Mouse (Mus musculus): ENCODE data around the gene Dchs2. TPM values are rescaled to one million over a fixed set of nuclear protein-coding genes. Genes with fewer than 3 reads are reported as not detected.

The Dchs2 gene
- polyA plus RNA-seq, 1 experiment from 2014 or later = 0.07 TPM

DNA sequence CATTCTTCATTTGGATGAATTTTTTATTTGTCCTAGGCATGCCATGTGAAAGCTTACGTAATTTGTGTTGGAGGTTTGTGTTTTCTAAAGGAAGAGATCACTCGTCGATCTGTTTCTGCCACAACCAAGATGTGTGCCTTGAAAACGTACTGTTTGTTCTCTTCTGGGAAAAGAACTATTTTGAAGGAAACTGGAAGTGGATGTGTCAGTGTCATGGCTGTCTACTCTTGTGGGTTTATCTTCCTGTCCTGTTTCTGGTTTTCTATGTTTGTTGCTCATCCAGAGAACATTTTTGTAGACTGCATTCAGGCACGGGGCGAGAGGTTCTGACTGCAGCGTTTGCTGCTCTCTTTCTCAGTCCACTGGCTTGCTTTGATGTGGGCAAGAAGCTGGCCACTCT lies 124.2 kb downstream of the Dchs2 start:
- no peak for ATAC-seq
- no peak overlapping the region for H3K4me2 ChIP-seq (replicated peaks; ENCODE audit: low read depth)
- H3K27me3 ChIP-seq (replicated peaks; ENCODE audit: control insufficient read depth, insufficient read depth, low read length) = no peaks in the 10 kb centered on the region
- WGBS = 65% methylated on average over 7 of the region's 7 CpGs
- H3K9me3 ChIP-seq (ENCODE audit: control insufficient read depth) = no peaks in the 10 kb centered on the region
- H3K9ac ChIP-seq (ENCODE audit: low read depth, low read length) = no peak overlapping the region
- no peaks in the 10 kb centered on the region for H3K36me3 ChIP-seq (ENCODE audit: control insufficient read depth, insufficient read depth)
- H3K4me1 ChIP-seq (replicated peaks; ENCODE audit: control insufficient read depth, insufficient read depth, low read length) = no peaks in the 10 kb centered on the region; the same call in 1 of the 2 replicates
- H3K4me3 ChIP-seq (ENCODE audit: low read depth, low read length) = no peak overlapping the region
- TF ChIP-seq CTCF (IDR thresholded peaks at IDR 0.05; ENCODE audit: low read depth) = no peak
- H3K27ac ChIP-seq (ENCODE audit: low read depth, low read length) = no peak overlapping the region

DNA sequence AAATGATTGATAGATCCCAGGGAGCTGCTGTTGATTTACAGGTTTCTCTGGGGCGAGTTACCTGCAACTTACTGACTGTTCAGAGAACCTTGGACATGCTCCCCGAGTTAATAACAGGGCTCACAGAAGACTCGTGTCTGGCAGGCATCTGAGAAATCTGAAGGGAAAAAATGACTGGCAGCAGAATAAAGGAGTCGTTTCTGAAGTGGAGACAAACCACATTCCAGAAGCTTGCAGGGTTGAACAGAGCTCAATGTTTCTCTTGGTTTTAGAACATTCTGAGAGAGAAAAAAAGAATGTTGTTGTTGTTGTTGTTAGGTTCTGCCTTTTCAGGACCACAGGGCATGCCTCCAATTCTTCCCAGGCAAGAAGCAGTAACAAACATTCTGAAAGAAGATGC lies 131.7 kb downstream of the Dchs2 start:
- Histone ChIP-seq H3K9ac (ENCODE audit: low read depth, low read length) (no peak overlapping the region), H3K27ac (ENCODE audit: low read depth, low read length) (no peak overlapping the region), H3K36me3 (ENCODE audit: control insufficient read depth, insufficient read depth) (no peaks in the 10 kb centered on the region), H3K27me3 (replicated peaks; ENCODE audit: control insufficient read depth, insufficient read depth, low read length) (no peaks in the 10 kb centered on the region), H3K4me3 (ENCODE audit: low read depth, low read length) (no peak overlapping the region), H3K4me2 (replicated peaks; ENCODE audit: low read depth) (no peak overlapping the region), H3K4me1 (replicated peaks; ENCODE audit: control insufficient read depth, insufficient read depth, low read length) (no peaks in the 10 kb centered on the region), H3K9me3 (ENCODE audit: control insufficient read depth) (no peaks in the 10 kb centered on the region)
- ATAC-seq = no peak
- TF ChIP-seq CTCF (IDR thresholded peaks at IDR 0.05; ENCODE audit: low read depth) = no peak
- 49% methylated on average over 4 of the region's 4 CpGs for WGBS

DNA sequence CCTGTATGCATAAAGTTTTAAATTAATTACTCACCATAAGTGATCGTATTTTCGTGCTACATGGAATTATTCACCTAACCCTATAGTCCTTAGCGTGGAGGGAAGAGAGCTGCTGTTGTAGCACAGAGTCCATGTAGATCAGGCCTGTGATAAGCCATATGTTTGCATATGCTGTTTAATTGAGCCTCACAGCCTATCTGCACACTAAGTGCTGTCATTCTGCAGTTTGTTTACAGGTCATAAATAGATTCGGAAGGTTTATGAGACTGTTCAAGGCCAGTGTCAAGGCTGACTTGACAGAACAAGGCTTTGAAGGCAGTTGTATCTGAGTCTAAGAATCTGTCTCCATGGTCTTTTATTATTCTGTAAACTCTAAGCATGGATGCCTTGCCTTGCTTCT lies 138.3 kb downstream of the Dchs2 start:
- Histone ChIP-seq H3K4me1 (replicated peaks; ENCODE audit: control insufficient read depth, insufficient read depth, low read length) (no peaks in the 10 kb centered on the region), H3K36me3 (ENCODE audit: control insufficient read depth, insufficient read depth) (no peaks in the 10 kb centered on the region), H3K27ac (ENCODE audit: low read depth, low read length) (no peak overlapping the region), H3K27me3 (replicated peaks; ENCODE audit: control insufficient read depth, insufficient read depth, low read length) (no peaks in the 10 kb centered on the region), H3K9me3 (ENCODE audit: control insufficient read depth) (no peaks in the 10 kb centered on the region), H3K9ac (ENCODE audit: low read depth, low read length) (no peak overlapping the region), H3K4me2 (replicated peaks; ENCODE audit: low read depth) (no peak overlapping the region), H3K4me3 (ENCODE audit: low read depth, low read length) (no peak overlapping the region)
- peak; percentile 88 for ATAC-seq
- TF ChIP-seq CTCF (IDR thresholded peaks at IDR 0.05; ENCODE audit: low read depth) = no peak
- 32% methylated on average over 4 of the region's 4 CpGs for WGBS

DNA sequence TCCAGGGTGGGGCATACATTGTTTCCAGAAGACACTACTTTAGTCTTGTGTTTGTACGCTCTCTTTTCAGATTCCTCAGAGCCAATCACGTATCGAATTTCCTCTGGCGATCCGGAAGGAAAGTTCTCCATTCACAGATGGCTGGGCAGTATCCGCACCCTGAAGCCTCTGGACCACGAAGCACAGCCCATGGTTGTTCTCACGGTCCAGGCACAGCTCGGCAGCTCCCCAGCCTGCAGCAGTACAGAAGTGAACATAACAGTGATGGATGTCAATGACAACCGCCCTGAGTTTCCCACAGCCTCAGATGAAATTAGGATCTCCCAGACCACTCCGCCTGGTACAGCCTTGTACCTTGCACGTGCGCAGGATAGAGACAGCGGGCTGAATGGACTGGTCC lies 142.5 kb downstream of the Dchs2 start:
- Histone ChIP-seq H3K4me2 (replicated peaks; ENCODE audit: low read depth) (no peak overlapping the region), H3K9me3 (ENCODE audit: control insufficient read depth) (no peaks in the 10 kb centered on the region), H3K9ac (ENCODE audit: low read depth, low read length) (no peak overlapping the region), H3K27ac (ENCODE audit: low read depth, low read length) (no peak overlapping the region), H3K4me3 (ENCODE audit: low read depth, low read length) (no peak overlapping the region), H3K36me3 (ENCODE audit: control insufficient read depth, insufficient read depth) (no peaks in the 10 kb centered on the region), H3K27me3 (replicated peaks; ENCODE audit: control insufficient read depth, insufficient read depth, low read length) (no peaks in the 10 kb centered on the region), H3K4me1 (replicated peaks; ENCODE audit: control insufficient read depth, insufficient read depth, low read length) (no peaks in the 10 kb centered on the region)
- whole genome bisulfite sequencing = 87% methylated on average over 14 of the region's 14 CpGs
- TF ChIP-seq CTCF (IDR thresholded peaks at IDR 0.05; ENCODE audit: low read depth) = no peak
- no peak for ATAC-seq

DNA sequence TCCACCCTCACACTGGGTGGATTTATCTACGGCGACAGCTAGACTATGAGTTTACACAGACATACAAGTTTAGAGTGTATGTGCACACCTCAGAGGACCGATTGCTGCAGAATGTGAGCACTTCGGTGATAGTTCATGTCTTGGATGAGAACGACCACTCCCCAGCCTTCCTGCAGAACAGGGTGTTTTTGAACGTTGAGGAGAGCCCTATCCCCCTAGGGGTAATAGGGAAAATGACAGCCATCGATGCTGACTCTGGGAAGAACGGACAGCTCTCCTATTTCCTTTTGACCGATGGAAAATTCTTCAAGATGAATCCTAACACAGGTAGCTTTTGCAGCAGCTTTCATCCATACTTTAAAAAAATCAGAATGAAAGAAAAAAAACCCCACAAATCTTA lies 143.2 kb downstream of the Dchs2 start:
- Histone ChIP-seq H3K27me3 (replicated peaks; ENCODE audit: control insufficient read depth, insufficient read depth, low read length) (no peaks in the 10 kb centered on the region), H3K9ac (ENCODE audit: low read depth, low read length) (no peak overlapping the region), H3K4me3 (ENCODE audit: low read depth, low read length) (no peak overlapping the region), H3K4me2 (replicated peaks; ENCODE audit: low read depth) (no peak overlapping the region), H3K4me1 (replicated peaks; ENCODE audit: control insufficient read depth, insufficient read depth, low read length) (no peaks in the 10 kb centered on the region), H3K36me3 (ENCODE audit: control insufficient read depth, insufficient read depth) (no peaks in the 10 kb centered on the region), H3K9me3 (ENCODE audit: control insufficient read depth) (no peaks in the 10 kb centered on the region), H3K27ac (ENCODE audit: low read depth, low read length) (no peak overlapping the region)
- ATAC-seq = no peak
- TF ChIP-seq CTCF (IDR thresholded peaks at IDR 0.05; ENCODE audit: low read depth) = peak; percentile 49
- WGBS = 65% methylated on average over 9 of the region's 9 CpGs

DNA sequence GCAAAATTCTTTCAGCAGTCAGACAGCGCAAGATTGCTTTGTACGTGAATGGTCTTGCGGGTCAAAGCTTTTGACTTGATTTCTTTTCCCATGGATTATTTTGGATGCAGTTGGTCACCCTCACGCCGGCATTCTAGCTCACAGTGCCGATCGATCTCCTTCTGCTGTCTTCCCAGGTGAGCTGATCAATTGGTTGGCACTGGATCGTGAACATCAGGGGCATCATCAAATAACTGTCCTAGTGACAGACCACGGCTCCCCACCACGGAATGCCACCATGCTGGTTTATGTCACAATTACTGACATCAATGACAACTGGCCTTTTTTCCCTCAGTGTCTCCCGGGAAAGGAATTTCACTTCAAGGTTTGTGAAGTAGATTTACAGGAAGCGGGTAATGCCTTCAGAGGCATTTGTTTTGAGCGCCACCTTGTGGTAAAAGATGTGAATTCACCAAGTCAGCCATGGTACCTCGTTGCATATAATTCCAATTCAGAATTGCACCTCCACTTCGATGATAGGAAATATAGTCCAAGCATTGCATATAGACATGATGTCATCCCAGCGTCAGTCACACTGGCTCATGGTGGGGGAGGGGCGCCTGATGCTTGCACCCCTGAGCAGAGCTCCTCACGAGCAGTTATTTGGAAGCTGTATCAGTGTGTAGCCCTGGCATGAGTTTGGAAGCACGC lies 146.0 kb downstream of the Dchs2 start:
- H3K36me3 ChIP-seq (ENCODE audit: control insufficient read depth, insufficient read depth) = no peaks in the 10 kb centered on the region
- no peaks in the 10 kb centered on the region for H3K27me3 ChIP-seq (replicated peaks; ENCODE audit: control insufficient read depth, insufficient read depth, low read length)
- WGBS = 35% methylated on average over 19 of the region's 19 CpGs
- H3K27ac ChIP-seq (ENCODE audit: low read depth, low read length) = no peak overlapping the region
- peak overlapping the region; percentile 32; the same call in 1 of the 2 replicates for H3K4me2 ChIP-seq (replicated peaks; ENCODE audit: low read depth)
- ATAC-seq = 0 out of 2 replicates have a peak, but pooled peaks have one; percentile 25
- no peaks in the 10 kb centered on the region for H3K9me3 ChIP-seq (ENCODE audit: control insufficient read depth)
- peak; percentile 93 for TF ChIP-seq CTCF (IDR thresholded peaks at IDR 0.05; ENCODE audit: low read depth)
- H3K4me1 ChIP-seq (replicated peaks; ENCODE audit: control insufficient read depth, insufficient read depth, low read length) = no peaks in the 10 kb centered on the region
- no peak overlapping the region for H3K4me3 ChIP-seq (ENCODE audit: low read depth, low read length)
- 0 out of 2 replicates have a peak overlapping the region, but pooled peaks have one; percentile 1 for H3K9ac ChIP-seq (ENCODE audit: low read depth, low read length)

All from intestine, postnatal 0 days (tissue).